Mouse (Mus musculus): ENCODE results near the gene Pawr.
"Not testable (repeated sequence)": the region's sequence is repeated elsewhere in the genome, so short reads cannot be mapped to it uniquely, and the experiment has no call there.

The Pawr gene

DNA sequence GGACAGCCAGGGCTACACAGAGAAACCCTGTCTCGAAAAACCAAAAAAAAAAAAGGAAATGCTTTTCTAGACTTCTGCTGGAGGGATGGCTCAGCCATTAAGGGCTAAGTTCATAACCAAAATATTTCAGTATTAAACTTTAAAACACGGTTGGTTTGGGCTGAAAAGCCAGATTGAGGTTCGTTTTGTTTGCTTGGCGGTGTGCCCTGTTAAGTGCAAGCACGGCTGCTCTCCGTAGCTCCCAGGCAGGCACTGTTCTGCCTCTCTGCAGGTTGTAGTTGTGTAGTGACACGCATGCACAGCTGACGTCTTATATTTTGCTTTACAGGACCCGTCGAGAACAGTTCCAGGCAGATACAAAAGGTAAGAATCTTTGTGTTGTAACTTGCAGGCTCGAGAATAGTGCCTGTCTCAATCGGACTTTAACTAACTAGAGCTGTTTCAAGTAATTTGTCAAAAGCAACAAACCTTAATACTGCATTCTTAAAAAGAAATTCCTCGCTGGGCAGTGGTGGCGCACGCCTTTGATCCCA, 59.5 kb downstream of the Pawr start:
- DNase-seq (ENCODE audit: low spot score): no peak

DNA sequence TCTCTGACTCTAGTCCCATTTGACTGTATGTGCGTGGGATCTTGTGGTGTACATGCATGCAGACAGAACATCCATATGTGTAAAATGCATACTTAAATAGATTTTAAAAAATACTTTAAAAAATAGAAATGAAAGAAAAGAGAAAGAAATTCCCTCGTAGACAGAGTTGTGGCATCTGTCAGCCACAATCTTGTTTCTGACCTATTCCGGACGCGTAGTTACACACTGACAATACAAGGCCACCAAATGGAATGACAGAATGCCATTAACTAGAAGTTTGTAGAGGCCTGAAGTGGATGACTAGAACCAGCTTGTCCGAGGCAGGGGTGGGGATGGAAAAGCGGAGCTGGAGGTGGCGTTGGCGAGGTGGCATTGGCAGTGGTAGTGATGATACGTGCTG, 60.2 kb downstream of the Pawr start:
- no peak for DNase-seq (ENCODE audit: low spot score)

DNA sequence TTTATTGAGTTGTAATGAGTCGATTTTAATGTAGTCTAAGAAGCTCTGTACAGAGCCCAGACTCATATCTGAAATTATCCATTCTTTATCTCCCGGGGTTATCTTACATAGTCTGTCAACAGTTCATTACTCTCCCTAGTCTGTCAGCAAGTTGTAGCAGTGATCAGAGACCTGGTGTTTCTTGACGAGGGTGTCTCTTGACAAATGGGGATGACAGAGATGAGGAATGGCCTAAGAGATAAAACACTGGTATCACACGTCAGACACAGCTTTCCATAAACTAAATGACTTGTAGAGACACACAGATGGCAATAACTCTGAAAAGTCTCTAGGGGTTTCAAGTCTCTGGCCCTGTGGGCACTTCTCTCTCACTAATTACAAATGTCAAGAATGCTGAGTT, 62.4 kb downstream of the Pawr start:
- no peak for DNase-seq (ENCODE audit: low spot score)

DNA sequence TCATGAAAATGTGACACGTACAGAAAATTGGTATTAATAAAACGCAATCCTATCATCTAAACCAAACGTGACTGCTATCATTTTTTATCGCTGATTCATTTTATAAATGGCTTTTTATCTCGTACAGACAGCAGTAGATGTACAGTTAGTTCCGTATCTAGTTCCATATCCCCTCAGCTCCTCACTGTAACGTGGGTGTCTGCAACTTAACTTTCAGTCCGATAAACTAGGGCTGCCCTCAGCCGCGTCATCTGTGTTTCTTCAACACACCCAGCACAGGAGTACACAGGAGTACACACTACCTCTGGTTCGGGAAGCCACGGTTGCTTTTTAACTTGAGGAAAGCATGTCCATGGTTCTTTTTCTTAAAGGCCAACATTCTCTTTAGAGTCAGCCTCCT, 63.3 kb downstream of the Pawr start:
- no peak for DNase-seq (ENCODE audit: low spot score)

DNA sequence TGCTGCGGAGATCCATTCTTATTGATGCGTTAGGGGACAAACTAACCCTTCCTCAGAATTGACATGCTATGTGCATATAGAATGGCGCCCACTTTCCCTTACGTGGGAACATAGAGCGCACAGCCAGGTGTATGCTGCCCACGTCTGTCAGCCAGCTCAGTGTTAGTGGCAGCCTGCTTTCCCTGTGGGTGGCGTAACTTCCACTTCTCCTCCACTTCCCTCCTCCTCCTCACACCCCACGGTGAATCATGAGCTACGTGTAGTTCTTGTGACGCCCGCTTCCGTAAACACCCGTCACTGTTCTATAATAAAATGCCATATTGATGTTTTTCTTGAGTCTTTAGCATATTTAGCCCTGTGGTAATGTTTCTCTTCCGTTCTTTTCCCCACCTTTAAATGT, 63.7 kb downstream of the Pawr start:
- no peak for DNase-seq (ENCODE audit: low spot score)

DNA sequence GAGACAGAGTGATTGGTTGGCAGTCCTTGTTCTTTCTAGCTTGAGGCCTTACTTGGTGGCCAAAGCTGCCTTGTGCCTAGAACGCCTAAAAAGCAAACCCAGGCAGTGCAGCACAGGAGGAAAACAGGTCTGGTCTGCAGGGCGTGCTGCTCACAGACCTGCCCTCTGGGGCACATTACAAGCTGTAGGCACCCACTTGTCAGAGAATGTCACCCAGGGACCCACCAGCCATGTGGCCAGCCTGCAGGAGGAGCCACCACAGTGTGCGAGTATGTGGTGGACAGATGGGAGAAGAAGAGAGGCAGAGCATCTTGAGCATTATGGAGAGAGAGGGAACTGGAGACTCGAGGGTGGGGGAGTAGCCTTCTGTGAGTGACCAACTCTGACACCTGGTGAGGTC, 70.8 kb downstream of the Pawr start:
- no peak for DNase-seq (ENCODE audit: low spot score)

DNA sequence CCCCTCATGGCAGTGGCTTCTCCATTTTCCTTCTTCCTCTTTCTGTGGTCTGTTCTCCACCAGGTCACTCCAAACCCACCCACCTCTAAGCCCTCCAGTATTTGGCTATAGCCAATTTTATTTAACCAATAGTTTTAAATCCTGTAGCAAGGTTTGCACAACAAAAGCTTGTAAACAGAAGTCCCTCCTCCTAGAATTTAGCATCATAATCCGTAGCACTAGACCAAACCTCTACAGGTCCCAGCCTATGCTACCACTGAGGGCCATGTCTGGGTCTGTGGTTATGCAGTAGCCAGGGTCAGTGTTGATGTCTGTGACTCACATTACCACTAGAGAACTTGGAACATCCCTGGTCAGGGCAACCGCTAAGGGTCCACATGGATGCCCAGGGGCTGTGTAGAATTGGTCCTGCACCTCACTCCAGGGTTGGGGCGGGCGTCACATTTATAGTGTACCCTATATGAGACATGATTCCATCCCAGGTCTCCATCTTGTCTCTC, 71.5 kb downstream of the Pawr start:
- no peak for DNase-seq (ENCODE audit: low spot score)

DNA sequence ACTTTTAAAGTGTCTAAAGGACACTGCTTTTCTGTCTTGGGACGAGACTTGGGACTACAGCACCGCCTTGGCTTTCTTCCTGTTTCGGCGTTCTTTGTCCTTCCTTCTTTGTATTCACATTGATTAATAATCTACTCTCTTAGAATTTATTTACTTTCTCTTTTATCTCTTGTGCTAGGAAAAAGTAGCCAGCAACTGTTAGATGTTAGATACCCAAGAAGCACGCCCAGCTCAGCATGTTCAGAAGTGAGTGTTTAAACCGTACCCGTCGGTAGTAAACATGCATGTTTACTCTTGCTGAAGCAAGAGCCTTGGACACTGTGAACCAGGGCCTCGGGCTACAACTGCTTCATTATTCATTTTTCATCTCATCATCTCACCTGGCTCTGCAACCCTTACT, 72.2 kb downstream of the Pawr start:
- DNase-seq (ENCODE audit: low spot score): no peak

DNA sequence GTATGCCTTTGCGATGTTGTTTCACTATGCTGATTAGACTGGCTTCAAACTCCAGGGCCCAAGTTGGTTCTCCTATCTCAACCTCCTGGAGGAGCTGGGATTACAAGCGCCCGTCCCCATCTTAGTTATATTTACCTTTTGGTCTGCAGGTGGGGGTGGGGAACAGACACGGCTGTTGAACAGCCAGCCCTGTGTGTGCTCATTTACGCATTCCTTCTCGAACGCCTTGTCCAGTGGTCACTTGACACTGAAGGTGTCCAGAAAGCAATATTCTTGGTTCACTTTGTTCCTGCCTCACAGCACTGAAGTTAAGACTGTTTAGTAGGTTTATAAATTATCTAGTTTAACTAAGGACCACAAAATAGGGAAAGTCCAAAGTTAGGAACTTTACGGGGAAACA, 73.2 kb downstream of the Pawr start:
- no peak for DNase-seq (ENCODE audit: low spot score)

DNA sequence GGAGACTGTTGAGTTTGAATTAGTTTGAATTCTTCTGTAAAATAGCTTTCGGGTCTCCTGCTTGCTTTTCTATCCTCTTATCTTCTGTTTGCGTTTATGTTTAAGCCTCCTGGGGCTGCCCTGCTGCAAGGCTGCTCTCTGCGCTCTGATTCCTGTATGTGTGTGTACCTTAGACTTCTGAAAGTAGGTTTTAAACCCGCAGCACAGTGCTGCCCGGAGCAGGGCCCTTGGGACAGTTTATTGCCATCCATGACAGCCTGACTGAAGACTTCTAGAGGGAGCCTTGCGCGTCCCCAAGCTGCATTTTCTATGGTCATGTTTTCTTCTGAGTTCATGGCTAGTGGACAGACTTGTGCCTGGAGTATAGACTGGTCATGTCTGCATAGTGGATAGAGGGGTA, 74.0 kb downstream of the Pawr start:
- DNase-seq (ENCODE audit: low spot score): no peak

DNA sequence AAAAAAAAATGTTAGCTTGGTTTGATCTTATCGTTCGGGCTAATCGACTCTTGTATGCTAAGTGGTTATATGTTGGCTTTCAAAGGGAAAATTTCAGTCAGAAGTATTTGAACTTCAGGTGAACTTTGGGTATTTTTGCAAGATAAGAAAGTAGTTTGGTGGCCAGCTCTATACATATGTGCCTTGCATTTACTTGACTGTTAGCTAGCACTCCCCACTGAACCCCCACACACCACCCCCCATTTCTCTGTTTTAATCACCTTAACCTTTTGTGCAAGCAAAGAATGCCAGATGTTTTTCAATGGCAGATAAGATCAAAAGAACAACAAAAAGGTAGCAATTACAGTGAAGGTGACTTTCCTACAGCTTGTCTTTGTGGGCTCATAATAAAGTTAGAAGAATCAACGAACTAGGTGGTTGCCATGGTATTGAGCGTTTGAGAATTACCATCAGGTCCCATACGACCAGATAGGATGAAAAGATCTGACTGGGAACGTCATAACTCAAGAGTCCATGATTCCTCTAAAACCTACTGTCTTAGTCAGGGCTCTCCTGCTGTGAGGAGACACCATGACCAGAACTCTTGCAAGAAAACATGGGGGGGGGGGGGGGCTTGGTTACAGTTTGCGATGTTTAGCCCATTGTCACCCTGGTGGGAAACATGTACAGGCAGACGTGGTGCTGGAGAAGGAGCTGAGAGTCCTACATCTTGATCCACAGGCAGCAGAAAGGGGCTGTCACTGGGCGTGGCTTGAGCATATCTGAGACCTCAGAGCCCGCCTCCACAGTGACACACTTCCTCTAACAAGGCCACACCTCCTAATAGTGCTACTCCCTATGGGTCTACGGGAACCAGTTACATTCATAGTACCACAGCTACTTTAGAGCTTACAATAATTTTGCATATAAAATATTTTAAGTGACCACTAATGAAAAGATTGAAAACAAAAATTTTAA, 75.2 kb downstream of the Pawr start:
- no peak for DNase-seq (ENCODE audit: low spot score)

DNA sequence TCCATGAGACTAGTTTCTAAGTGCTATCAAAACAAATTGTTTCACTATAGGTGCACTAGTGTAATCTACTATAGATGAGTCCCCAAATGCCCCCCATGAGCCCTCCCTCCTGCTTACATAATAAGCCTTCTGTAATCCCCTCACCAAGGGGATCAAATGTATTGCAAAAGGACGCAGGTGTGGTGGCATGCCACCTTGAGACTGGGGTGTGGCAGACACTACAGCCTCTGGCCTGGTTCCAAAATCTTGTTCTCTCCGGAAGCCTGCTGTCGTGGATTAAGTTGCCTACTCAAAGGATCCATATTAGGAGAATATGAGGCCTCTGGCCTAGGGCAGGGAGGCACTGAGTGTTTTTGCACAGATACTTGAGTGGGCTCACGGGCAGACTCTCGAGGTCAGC, 76.1 kb downstream of the Pawr start:
- no peak for DNase-seq (ENCODE audit: low spot score)

DNA sequence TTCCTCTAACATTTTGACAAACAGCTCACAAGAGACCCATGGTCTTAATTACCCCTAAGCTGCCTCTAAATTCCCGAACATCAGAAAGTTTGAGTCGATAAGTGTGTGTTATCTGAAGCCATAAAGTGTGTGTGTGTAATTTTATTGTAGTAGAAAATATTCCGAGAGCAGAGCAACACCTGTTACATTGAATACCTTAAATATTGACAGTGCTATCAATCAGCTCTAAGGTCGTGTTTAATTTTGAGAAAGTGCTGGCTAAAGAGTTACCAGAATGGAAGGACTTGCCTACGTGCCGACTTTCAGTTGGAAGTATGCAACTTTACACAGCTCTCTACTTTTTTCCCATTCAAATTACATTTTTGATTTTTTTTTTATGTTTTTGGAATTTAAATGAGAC, 76.5 kb downstream of the Pawr start:
- no peak for DNase-seq (ENCODE audit: low spot score)

DNA sequence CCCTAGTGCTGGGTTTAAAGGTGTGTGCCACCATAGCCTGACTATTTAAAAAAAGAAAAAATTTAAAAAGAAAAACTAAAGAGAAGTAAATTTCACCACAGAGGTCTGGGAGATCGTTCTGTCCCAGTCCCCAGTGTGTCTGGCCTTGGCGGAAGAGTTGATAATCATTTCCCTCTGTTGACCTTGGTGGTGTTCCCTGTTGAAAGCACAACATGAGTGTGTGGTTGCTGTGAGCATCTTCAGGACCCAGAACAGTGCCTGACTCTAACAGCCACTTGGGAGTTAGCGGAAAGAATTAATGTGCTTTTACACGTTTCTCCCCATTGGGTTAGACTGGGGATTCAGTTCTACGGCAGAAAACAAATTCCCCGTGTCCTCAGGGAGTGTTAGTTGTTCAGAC, 77.1 kb downstream of the Pawr start:
- DNase-seq (ENCODE audit: low spot score): no peak

DNA sequence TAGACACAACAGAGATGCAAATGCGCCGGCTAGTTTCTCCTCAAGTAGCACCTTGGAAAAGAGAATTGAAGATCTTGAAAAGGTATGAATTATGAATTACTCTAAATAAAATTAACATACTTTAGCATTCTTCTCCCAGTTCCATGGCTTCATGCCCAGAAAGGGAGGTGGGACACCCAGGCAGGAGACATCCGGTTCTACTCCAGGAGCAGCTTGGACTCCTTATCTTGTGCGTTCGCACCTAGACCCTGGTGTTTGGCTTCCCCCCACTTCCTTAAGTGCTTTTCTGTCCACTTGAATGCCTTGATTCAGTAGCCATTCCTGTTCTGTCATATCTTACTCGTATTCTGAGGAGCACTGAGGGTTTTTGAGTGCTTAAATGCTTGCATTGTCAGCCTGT, 77.6 kb downstream of the Pawr start:
- no peak for DNase-seq (ENCODE audit: low spot score)

DNA sequence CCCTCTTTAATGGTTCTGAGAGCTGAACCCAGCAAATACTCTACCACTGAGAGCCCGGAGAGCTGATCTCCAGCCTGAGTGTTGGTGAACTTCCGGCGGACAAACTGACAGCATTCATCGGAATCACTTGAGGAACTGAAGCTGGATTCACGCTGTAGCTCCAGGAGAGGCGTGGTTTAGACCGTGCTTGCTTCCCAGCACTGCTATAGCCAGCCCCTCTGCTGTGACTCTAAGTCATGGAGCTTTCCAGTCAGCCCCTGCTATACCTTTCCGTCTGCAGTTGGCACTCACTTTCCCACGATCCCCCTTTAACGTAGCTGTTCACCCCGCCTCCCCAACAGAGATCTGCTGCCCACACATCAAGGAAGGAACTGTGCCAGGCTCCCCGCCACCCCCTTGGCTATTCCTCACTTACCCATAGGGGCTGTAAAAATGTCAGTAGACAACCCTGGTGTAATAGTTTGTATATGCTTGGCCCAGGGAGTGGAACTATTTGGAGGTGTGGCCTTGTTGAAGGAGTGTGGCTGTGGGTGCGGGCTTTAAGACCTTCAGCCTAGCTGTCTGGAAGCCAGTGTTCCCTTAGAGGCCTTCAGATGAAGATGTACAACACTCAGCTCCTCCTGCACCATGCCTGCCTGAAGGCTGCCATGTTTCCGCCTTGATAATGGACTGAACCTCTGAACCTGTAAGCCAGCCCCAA, 83.2 kb downstream of the Pawr start:
- DNase-seq (ENCODE audit: low spot score): no peak

DNA sequence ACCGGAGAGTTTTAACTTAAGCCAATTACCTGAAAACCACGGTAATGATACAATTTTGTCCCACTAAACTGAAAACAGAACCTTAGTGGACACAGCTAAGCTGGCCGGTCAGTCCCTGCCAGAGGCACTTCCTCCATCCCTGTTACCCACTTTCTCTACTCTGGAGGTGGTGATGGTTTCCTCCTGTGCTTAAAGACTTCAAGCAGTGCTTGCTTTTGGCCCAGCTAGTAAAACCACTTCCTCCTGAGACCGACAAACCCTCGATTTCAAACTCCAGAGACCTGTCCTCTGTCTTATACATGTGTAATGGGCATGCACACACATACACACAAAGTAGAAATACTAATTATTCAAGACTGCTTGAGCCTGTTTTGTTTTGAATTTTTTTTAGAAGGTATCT, 85.5 kb downstream of the Pawr start:
- DNase-seq (ENCODE audit: low spot score): no peak

DNA sequence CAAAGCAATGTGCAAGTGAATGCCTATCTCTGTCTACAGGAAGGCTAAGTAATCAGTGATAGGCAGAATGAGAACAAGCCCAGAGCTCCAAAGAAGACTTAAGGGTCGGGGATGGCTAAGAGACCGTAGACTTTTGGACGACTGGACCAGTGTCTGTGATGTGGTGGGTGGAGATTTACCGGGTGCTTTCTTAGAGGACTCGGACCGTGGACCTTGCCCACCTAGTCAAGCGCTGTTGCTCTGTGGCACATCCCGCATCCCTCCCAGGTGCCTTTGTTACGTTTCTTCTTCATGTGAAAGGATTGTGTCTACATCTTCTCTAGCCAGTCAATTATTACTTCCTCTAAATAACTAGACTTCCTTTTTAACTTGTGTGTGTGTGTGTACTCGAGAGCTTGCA, 98.6 kb downstream of the Pawr start:
- DNase-seq (ENCODE audit: low spot score): no peak

DNA sequence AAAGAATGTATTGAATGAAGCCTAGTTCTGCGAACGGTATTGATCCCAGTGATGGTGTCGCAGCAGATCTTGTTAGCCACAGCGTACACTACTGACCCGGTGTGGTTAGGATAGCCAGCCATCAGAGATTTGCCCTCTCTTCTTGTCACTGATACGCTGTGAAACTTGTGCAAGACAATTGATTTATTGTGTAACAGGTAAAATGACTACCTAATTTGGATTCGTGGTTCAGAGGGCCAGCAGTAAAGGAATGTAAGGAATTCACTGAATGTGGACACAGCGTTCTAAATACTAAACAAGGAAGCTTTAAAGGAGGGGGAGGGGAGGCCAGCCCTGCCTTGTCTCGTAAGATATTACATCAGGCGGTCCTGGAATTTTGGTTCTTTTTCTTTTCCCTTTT, 100.3 kb downstream of the Pawr start:
- DNase-seq (ENCODE audit: low spot score): no peak

DNA sequence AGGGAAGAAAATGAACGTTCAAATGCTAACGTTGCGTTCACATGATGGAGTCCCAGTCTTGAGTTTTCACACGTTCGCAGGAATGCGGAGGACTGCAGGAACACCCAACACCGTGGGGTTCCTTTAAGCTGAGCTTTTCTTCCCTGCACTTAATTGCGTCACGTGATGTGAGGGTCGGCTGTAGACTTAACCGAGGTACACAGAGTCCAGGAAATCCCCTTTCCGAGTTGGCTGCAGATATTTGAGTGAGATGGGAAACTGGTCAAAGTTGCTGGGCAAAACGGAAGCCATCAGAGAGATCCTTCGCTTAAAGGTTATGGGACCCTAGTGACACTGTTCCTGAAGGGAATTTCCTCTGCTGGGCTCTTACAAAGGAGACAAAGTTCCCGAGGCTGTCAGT, 102.1 kb downstream of the Pawr start:
- no peak for DNase-seq (ENCODE audit: low spot score)

DNA sequence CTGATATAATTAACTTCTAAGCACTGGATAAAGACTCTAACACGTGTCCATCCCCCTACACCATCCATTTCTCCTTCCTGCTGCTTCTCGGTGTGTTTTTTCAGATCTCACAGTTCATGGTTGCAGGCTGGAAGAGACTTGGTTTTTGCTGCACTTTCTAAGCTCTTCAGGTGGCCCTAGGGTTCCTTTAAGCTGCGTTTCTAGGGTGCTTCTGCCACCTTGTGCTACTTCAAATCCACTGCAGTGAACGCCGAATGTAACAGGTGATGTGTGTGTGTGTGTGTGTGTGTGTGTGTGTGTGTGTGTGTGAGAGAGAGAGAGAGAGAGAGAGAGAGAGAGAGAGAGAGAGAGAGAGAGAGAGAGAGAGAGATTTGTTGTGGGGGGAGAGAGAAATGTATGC, 103.7 kb downstream of the Pawr start:
- DNase-seq (ENCODE audit: low spot score): no peak

DNA sequence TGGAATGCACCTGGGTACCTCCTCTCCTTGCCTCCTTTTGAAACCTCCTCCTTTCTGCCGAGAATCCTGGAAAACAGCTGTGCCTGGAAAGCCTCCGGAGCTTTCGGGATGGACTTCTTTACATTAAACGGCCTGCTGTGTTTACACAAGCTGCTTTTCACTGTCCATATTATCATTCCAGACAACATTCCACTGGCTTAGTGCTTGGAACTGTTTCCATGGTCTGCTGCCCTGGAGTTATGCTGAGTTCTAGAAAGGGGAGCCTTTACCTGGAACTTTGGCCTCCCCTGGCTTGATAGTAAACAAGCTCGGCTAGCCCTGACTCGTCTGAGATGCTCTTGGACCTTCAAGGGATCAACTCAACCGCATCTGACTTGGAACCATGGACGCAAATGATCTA, 104.4 kb downstream of the Pawr start:
- DNase-seq (ENCODE audit: low spot score): no peak

DNA sequence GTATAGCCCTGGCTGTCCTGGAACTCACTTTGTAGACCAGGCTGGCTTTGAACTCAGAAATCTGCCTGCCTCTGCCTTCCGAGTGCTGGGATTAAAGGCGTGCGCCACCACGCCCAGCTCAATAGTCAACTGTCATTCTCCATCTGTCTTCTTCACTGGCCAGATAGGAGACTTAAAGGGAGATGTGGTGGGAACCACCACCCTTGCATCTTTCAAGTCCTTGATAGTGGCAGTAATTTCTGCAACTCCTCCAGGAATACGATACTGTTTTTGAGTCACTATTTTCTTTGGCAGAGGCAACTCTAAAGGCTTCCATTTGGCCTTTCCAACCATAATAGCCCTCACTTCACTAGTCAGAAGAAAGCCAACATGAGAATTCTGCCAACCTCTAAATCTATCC, 108.3 kb downstream of the Pawr start:
- not testable (repeated sequence) for DNase-seq (ENCODE audit: low spot score)
